Mouse (Mus musculus) embryonic facial prominence, embryonic 15.5 days (tissue): ENCODE measurements around the gene Sema4c. TPM values are rescaled to one million over a fixed set of nuclear protein-coding genes. Genes with fewer than 3 reads are reported as not detected.
A peak's percentile ranks its signal among the peaks of the same experiment; 100 is the strongest.

Experiments used
- ATAC-seq: fragments of 200-750 bp; cut with Nextera tagmentation; 2 replicates; pipeline ENCODE4 v1.8.0; 2017; ENCODE audit warnings: low read depth, moderate TSS enrichment; ENCODE audit not compliant: insufficient number of reproducible peaks, low FRiP score, low TSS enrichment
- H3K27ac ChIP-seq: fragments of 300-500 bp; sonication (generic); replicated peaks from 2 replicates; pipeline ENCODE4 v1.5.1; 2015; ENCODE audit warnings: mild to moderate bottlenecking, inconsistent platforms
- H3K27me3 ChIP-seq: fragments of 300-500 bp; sonication (generic); 2 replicates; pipeline ENCODE4 v1.6.1; 2015; ENCODE audit warnings: inconsistent platforms
- H3K36me3 ChIP-seq: fragments of 300-500 bp; sonication (generic); 2 replicates; pipeline ENCODE4 v1.6.1; 2015; ENCODE audit warnings: mild to moderate bottlenecking, inconsistent platforms
- H3K4me1 ChIP-seq: fragments of 300-500 bp; sonication (generic); 2 replicates; pipeline ENCODE4 v1.6.1; 2015; ENCODE audit warnings: inconsistent platforms
- H3K4me2 ChIP-seq: fragments of 300-500 bp; sonication (generic); replicated peaks from 2 replicates; pipeline ENCODE4 v1.6.1; 2015; ENCODE audit warnings: mild to moderate bottlenecking, inconsistent platforms
- H3K4me3 ChIP-seq: fragments of 300-500 bp; sonication (generic); replicated peaks from 2 replicates; pipeline ENCODE4 v1.5.1; 2015; ENCODE audit warnings: mild to moderate bottlenecking, inconsistent platforms
- H3K9ac ChIP-seq: fragments of 300-500 bp; sonication (generic); 2 replicates; pipeline ENCODE4 v1.6.1; 2015; ENCODE audit warnings: inconsistent platforms
- H3K9me3 ChIP-seq: fragments of 300-500 bp; sonication (generic); replicated peaks from 2 replicates; pipeline ENCODE4 v1.6.1; 2016; ENCODE audit warnings: inconsistent platforms
- WGBS: fragments of 180-500 bp; shearing (Covaris S2); methylation state at CpG from one replicate; pipeline ENCODE4 v1.1.7; 2015; 5-methylcytosine and 5-hydroxymethylcytosine counted together
- polyA plus RNA-seq: library from polyadenylated mRNA; unstranded; fragments of >200 nt; fragmentation: Nextera tagmentation; extraction: Ambion mirVana; gene quantifications from 2 replicates; pipeline ENCODE4 v1.2.1, GENCODE M21; 2015

Sema4c gene
- 18.6 and 19.6 TPM in 2 replicates for polyA plus RNA-seq

DNA sequence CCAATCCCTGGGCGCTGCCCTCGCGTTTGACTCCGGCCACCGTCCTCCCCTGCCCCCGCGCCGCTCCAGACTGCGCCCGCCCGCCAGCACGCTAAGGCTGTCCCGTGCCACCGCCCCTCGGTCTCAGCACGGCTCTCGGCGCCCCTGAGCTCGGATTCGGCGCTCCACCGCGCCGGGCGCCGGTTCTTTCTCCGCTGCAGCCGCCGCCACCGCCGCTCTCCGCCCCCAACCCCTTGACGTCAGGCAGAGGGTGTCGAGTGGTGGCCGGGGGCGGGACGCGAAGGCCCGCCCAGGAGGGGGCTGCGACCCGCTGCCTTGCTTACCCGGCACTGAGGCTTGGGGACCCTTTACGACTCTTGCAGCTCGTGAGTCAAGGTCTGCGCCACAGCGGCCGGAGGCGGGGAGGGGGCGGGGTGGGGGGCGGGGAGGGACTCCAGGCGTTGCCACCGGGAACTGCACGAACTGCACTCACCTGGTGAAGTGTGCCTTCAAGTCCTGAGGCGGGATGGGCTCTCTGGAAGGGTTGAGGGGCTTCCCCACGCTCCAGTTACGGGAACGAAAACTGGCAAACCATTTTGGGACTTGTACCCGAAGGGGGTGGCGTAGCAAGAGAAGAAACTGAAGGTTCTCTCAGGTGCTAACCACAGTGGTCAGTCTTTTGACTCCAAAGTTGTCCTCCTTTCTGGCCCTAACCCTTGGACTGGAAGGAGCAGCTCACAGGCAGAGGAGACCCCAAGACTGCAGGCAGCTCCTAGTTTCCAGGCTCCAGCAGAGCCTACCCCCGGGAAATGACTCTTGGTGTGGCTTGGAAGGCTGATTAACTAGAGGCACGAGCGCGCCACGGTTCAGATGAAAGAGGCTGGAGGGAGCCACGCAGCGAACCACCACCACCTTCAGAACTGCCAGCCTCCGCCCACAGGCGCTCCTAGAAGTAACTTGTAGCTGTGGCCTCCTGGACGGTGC, at the start of gene Sema4c:
Gene Sema4c (minus strand): TSS at position 319 of the 963 bp plus-strand sequence.
- peaks cover 18% of the 10 kb centered on the region for H3K36me3 ChIP-seq
- H3K4me1 ChIP-seq: peaks cover 45% of the 10 kb centered on the region
- H3K9me3 ChIP-seq: no peaks in the 10 kb centered on the region
- H3K27me3 ChIP-seq: no peaks in the 10 kb centered on the region
- peak within 1 kb of the TSS; percentile 93 for H3K9ac ChIP-seq
- H3K27ac ChIP-seq: peak within 1 kb of the TSS; percentile 99
- peak within 1 kb of the TSS; percentile 95 for H3K4me3 ChIP-seq
- 1% methylated on average over 66 of the region's 69 CpGs for WGBS
- peak; percentile 69 for ATAC-seq
- H3K4me2 ChIP-seq: peak within 1 kb of the TSS; percentile 89

DNA sequence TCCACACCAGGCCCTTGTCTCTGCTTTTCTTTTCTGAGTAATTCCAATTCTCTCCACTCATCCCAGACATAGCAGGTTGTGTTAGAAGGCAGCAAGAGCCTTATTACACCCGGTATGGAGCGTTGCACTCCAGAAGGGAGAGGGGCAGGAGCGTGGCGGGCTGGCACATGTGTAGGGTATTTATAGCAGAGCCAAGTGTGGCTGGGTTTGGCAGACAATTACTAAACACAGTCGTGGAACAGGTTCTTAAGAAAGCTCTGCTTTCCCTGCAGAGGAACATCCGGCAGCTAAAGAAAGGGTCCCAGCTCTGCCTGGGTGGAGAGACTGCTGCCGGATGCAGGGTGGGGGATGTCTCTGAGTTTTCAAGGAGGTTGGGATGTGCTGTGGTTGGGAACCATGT, 48.8 kb upstream of the Sema4c start:
- Histone ChIP-seq H3K27me3 (no peaks in the 10 kb centered on the region), H3K9me3 (no peaks in the 10 kb centered on the region), H3K4me1 (peaks cover 53% of the 10 kb centered on the region), H3K9ac (no peak overlapping the region), H3K4me2 (no peak overlapping the region), H3K36me3 (no peaks in the 10 kb centered on the region), H3K4me3 (no peak overlapping the region), H3K27ac (peak overlapping the region; percentile 81)
- ATAC-seq: peak; percentile 81
- WGBS: 21% methylated on average over 7 of the region's 7 CpGs

DNA sequence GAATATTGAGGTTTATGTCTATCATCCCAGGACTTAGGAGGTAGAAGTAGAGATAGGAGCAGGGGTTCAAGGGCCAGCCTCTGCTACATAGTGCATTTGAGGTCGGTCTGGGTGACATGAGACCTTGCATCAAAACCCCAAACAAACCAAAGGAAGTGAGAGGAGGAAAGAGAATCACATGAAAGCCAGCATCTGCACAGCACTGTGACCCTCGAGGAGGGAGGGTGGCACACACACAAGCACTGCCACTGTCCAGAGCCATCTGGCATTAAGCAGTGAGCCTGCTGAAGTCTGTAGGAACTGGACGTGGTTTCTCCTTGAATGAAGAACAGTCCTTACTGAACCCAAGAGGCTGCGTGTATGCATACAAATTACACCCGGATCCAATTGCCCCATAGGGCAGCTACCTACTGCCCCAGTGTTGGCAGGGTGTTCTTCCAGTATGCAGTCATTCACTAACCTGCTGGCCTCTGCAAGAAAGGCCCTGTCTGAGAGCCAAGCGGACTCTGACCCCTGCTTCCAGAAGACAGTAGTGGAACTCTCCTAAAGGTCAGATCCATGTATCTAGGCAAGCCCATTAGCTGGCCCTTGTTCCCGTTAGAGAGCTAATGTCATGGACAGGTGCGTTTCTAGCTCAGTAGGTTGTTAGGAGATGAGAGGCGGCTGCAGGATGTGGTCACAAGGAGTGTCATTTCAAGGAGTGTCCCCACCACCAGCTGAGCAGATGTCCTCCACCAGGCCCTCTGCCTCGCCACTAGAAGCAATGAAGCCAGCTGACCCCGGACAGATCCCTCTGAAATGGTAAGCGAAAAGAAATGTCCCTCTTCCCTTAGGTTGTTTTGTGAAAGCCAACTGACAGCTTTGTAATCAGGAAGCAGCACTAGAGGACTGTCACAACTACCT, 46.4 kb upstream of the Sema4c start:
- Histone ChIP-seq H3K9me3 (no peaks in the 10 kb centered on the region), H3K4me3 (no peak overlapping the region), H3K27ac (0 out of 2 replicates have a peak overlapping the region, but pooled peaks have one; percentile 17), H3K4me2 (no peak overlapping the region), H3K36me3 (no peaks in the 10 kb centered on the region), H3K4me1 (peaks cover 42% of the 10 kb centered on the region), H3K27me3 (no peaks in the 10 kb centered on the region), H3K9ac (no peak overlapping the region)
- no peak for ATAC-seq
- 78% methylated on average over 12 of the region's 12 CpGs for WGBS

DNA sequence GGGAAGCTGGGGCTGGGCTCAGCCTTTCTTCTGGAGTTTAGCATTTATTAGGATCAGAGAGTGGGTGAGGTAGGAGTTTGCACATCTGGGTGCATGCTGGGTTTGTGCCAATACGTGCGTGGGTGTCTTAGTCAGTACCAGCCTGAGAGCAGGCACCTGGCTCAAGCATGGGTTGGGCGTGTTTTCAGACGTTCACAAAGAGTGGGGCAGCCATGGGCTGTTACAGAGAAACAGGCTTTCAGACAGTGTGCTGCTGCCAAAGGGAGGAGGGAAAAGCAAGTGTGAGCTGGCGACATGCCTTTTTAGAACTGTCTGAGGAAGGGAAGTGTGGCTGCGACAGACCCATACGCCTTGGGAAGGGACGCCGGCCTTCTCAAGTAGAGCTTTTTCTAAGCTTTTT, 45.2 kb upstream of the Sema4c start:
- Histone ChIP-seq H3K4me1 (peaks cover 40% of the 10 kb centered on the region), H3K27ac (peak overlapping the region; percentile 83), H3K36me3 (no peaks in the 10 kb centered on the region), H3K9me3 (no peaks in the 10 kb centered on the region), H3K27me3 (no peaks in the 10 kb centered on the region), H3K9ac (no peak overlapping the region), H3K4me3 (no peak overlapping the region), H3K4me2 (peak overlapping the region; percentile 10; the same call in 1 of the 2 replicates)
- 42% methylated on average over 9 of the region's 9 CpGs for WGBS
- ATAC-seq: peak; percentile 35; the same call in 1 of the 2 replicates

DNA sequence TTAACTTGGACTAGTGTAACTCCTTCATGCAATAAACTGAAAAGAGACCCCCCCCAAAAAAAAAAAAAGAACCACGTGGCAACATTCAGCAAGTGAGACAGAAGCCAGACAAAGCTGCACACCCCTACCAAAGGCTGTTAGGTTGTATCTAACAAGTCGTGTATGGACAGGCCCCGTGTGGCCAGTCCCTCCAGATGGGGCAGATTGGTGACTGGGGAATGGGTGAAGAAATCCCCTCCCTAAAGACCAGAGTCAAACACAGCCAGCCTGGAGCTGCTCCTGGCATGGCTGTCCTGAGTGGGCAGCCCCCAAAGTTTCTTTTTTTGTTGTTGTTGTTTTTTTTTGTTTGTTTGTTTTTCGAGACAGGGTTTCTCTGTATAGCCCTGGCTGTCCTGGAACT, 44.1 kb upstream of the Sema4c start:
- H3K9ac ChIP-seq: no peak overlapping the region
- no peaks in the 10 kb centered on the region for H3K36me3 ChIP-seq
- H3K27me3 ChIP-seq: no peaks in the 10 kb centered on the region
- 58% methylated on average over 4 of the region's 4 CpGs for WGBS
- peaks cover 33% of the 10 kb centered on the region for H3K4me1 ChIP-seq
- no peak overlapping the region for H3K4me3 ChIP-seq
- ATAC-seq: no peak
- no peaks in the 10 kb centered on the region for H3K9me3 ChIP-seq
- H3K4me2 ChIP-seq: no peak overlapping the region
- no peak overlapping the region for H3K27ac ChIP-seq

GRCm38 (mm10) chr1:36598411-36598810, 40.3 kb upstream of the Sema4c start:
- WGBS: 52% methylated on average over 2 of the region's 2 CpGs
- no peak overlapping the region for H3K4me3 ChIP-seq
- H3K27ac ChIP-seq: no peak overlapping the region
- no peak overlapping the region for H3K4me2 ChIP-seq
- ATAC-seq: no peak
- H3K27me3 ChIP-seq: no peaks in the 10 kb centered on the region
- H3K36me3 ChIP-seq: no peaks in the 10 kb centered on the region
- H3K9ac ChIP-seq: no peak overlapping the region
- H3K9me3 ChIP-seq: no peaks in the 10 kb centered on the region
- peaks cover 22% of the 10 kb centered on the region for H3K4me1 ChIP-seq

DNA sequence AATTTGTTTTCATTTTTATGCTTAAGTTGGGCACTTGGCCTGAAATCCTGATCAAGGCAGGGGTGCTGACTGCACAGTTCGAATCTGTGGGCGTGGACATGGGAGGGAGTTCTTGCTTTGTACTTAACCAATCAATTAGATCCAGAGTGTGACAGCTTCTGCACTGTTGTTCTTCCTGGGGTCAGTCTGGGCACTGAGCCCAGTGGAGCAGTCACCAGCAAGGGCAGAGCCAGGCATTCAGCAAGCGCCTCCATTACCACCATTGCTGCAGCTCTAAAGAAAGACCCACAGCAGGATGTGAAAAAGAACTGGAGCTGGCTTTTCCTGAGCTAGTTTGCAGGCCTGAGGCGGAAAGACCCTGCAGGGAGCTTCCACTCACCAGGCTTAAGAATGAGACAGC, 38.0 kb upstream of the Sema4c start:
- Histone ChIP-seq H3K9me3 (no peaks in the 10 kb centered on the region), H3K4me3 (no peak overlapping the region), H3K9ac (no peak overlapping the region), H3K4me1 (peaks cover 15% of the 10 kb centered on the region), H3K36me3 (no peaks in the 10 kb centered on the region), H3K4me2 (no peak overlapping the region), H3K27me3 (no peaks in the 10 kb centered on the region), H3K27ac (peak overlapping the region; percentile 60)
- 47% methylated on average over 4 of the region's 4 CpGs for WGBS
- ATAC-seq: peak; percentile 49; the same call in 1 of the 2 replicates

GRCm38 (mm10) chr1:36595167-36595931, 37.2 kb upstream of the Sema4c start:
- no peak for ATAC-seq

DNA sequence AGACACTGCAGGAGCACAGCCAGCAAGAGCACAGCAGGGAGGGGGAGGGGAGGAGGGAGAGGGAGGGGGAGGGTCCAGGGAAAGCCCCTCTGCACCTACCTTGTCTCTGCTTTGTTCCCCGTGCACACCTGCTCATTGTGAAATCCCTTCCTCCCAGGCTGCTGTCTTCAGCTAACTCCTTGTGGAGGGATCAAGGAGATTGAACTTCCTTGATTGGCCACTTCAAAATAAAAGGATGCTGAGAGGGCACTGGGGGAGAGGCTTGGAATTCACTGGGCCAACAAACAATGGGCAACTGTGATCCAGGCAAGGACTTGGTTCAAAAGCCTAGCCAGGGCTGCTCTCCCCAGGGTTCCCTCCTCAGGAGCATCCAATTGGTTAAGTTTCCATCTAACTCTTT, 35.0 kb upstream of the Sema4c start:
- WGBS: 16% methylated on average over 1 of the region's 1 CpGs
- H3K9me3 ChIP-seq: no peaks in the 10 kb centered on the region
- H3K9ac ChIP-seq: no peak overlapping the region
- no peaks in the 10 kb centered on the region for H3K27me3 ChIP-seq
- H3K36me3 ChIP-seq: no peaks in the 10 kb centered on the region
- peaks cover 46% of the 10 kb centered on the region for H3K4me1 ChIP-seq
- H3K4me2 ChIP-seq: no peak overlapping the region
- H3K27ac ChIP-seq: no peak overlapping the region
- no peak overlapping the region for H3K4me3 ChIP-seq
- no peak for ATAC-seq

More at GRCm38 (mm10) chr1:36595167-36595931, 37.2 kb upstream of the Sema4c start:
- peaks cover 23% of the 10 kb centered on the region for H3K4me1 ChIP-seq
- peak overlapping the region; percentile 60; the same call in 1 of the 2 replicates for H3K27ac ChIP-seq
- H3K4me2 ChIP-seq: no peak overlapping the region
- H3K36me3 ChIP-seq: no peaks in the 10 kb centered on the region
- no peak overlapping the region for H3K9ac ChIP-seq
- WGBS: 42% methylated on average over 10 of the region's 10 CpGs
- H3K9me3 ChIP-seq: no peaks in the 10 kb centered on the region
- H3K4me3 ChIP-seq: no peak overlapping the region
- no peaks in the 10 kb centered on the region for H3K27me3 ChIP-seq

- Histone ChIP-seq H3K36me3 (no peaks in the 10 kb centered on the region), H3K4me3 (no peak overlapping the region), H3K4me2 (no peak overlapping the region), H3K27me3 (no peaks in the 10 kb centered on the region), H3K9me3 (no peaks in the 10 kb centered on the region), H3K27ac (no peak overlapping the region), H3K9ac (no peak overlapping the region), H3K4me1 (peaks cover 56% of the 10 kb centered on the region)
- 64% methylated on average over 2 of the region's 2 CpGs for WGBS
- ATAC-seq: no peak
Measured at GRCm38 (mm10) chr1:36591408-36591807, 33.3 kb upstream of the Sema4c start.
